Mouse (Mus musculus): ENCODE measurements around the gene Hnrnpd. TPM values are rescaled to one million over a fixed set of nuclear protein-coding genes. Genes with fewer than 3 reads are reported as not detected.

Gene Hnrnpd
- polyA plus RNA-seq, 1 experiment from 2014 or later, result 127 TPM

DNA sequence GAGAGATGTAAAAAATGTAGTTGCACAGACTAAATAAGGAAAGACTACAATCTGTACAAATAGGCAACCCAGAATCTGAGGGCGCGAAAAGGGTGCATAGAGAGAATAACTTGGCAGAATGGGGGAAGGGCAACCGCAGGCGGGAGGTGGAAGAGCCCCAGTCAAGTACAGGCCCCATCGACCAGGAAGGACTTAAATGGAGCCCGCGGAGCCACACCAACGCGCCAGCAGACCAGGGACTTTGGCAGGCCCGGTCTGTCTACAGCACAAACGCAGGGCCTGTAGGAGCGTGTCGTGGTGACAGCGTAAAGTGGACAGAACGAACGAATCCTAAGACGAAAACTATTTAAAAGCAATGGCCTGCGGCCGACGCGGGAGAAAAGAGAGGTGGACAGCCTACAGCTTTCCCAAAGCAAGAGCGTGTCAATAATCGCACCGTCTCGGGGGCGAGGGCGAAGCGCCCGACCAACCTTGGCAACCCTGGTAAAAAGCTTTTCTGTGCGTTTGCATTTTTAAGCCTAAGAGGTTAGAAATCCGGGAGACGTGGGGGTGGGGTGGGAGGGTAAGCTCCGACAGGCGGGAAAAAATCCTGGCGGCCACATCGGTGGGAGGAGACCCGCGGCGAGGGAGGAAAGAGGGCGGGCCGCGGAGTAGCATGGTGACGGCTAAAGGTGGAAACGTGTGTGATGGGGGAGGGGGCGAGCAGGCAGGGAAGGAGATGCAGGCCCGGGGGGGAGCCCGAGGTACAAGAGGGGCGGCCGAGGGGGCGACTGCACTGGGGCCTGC, 1.0 kb downstream of the Hnrnpd start:
- peak overlapping the region; percentile 100 for H3K27ac ChIP-seq (replicated peaks; ENCODE audit: low read depth, low read length)
- H3K36me3 ChIP-seq (ENCODE audit: control insufficient read depth, insufficient read depth, low read length), result peaks cover 11% of the 10 kb centered on the region; the same call in 1 of the 2 replicates
- H3K4me1 ChIP-seq (ENCODE audit: control insufficient read depth, insufficient read depth, low read length), result peaks cover 35% of the 10 kb centered on the region
- H3K4me2 ChIP-seq (ENCODE audit: low read depth, low read length), result peak overlapping the region; percentile 93
- H3K27me3 ChIP-seq (replicated peaks; ENCODE audit: control insufficient read depth, insufficient read depth, low read length), result no peaks in the 10 kb centered on the region
- H3K9me3 ChIP-seq (ENCODE audit: control insufficient read depth, low read length), result 0 out of 2 replicates have a peak, but pooled peaks cover 4% of the 10 kb centered on the region
- peak overlapping the region; percentile 99 for H3K9ac ChIP-seq (ENCODE audit: low read depth, low read length)
- ATAC-seq (ENCODE audit: low read depth), result peak; percentile 54
- DNase-seq (ENCODE audit: low spot score), result peak; percentile 93
- WGBS, result 1% methylated on average over 43 of the region's 50 CpGs
- peak overlapping the region; percentile 99 for H3K4me3 ChIP-seq (ENCODE audit: low read depth, low read length)

DNA sequence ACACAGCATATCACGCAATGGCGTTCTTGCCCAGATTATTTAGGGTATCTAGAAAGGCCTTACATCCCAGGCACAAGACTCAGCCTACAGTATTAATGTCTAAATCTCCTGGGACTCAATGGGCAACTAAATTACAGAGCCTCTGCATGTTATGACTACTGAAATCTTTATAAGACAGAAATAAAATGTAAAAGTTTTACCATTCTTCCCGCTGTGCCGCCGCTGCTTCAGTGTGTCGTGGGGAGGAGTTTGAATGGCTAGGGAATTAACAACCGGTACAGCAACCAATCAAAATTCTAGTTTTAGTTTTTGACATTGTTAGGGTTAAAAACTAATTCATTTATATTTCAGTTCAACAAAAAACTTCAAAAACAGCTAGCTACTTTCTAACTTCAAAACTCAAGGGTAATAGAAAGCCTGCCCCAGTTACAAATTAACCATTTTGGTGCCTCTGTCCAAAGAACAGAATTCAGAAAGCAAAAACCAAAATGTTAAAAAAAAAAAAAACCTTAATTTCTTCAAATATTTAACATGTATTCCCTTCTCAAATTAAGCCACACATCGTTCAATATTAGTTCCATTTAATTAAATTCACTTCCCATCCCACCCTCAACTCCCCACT, 2.3 kb downstream of the Hnrnpd start:
- no peaks in the 10 kb centered on the region for H3K27me3 ChIP-seq (replicated peaks; ENCODE audit: control insufficient read depth, insufficient read depth, low read length)
- DNase-seq (ENCODE audit: low spot score), result peak; percentile 26
- no peak overlapping the region for H3K27ac ChIP-seq (replicated peaks; ENCODE audit: low read depth, low read length)
- H3K4me1 ChIP-seq (ENCODE audit: control insufficient read depth, insufficient read depth, low read length), result peaks cover 36% of the 10 kb centered on the region
- peak overlapping the region; percentile 99 for H3K9ac ChIP-seq (ENCODE audit: low read depth, low read length)
- H3K36me3 ChIP-seq (ENCODE audit: control insufficient read depth, insufficient read depth, low read length), result peaks cover 17% of the 10 kb centered on the region; the same call in 1 of the 2 replicates
- ATAC-seq (ENCODE audit: low read depth), result no peak
- H3K9me3 ChIP-seq (ENCODE audit: control insufficient read depth, low read length), result 0 out of 2 replicates have a peak, but pooled peaks cover 4% of the 10 kb centered on the region
- WGBS, result 6% methylated on average over 8 of the region's 8 CpGs
- peak overlapping the region; percentile 99 for H3K4me3 ChIP-seq (ENCODE audit: low read depth, low read length)
- peak overlapping the region; percentile 93 for H3K4me2 ChIP-seq (ENCODE audit: low read depth, low read length)

DNA sequence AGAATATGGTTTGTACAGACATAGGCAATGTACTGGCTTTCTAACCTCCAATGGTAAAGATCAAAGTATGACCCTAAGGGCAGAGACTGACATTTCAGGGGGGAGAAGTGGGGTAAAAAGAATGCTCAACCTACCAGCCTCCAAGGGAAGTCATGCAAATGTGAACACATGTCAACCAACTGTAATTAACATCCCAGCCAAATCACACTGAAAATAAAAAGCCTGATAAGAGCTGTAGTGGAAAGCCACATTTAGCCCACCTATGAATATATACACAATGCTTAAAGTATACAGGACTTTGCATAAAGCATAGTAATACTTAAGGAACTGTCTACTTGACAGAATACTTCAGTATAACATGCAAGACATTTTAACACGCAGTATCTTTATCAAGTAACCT, 3.0 kb downstream of the Hnrnpd start:
- WGBS, result 54% methylated on average over 1 of the region's 1 CpGs
- DNase-seq (ENCODE audit: low spot score) (no peak), ATAC-seq (ENCODE audit: low read depth) (no peak)

GRCm38 (mm10) chr5:99975061-99975460, 3.7 kb downstream of the Hnrnpd start:
- WGBS, result 53% methylated on average over 4 of the region's 4 CpGs
- no peak overlapping the region for H3K27ac ChIP-seq (replicated peaks; ENCODE audit: low read depth, low read length)
- ATAC-seq (ENCODE audit: low read depth) (no peak), DNase-seq (ENCODE audit: low spot score) (no peak)
- no peaks in the 10 kb centered on the region for H3K27me3 ChIP-seq (replicated peaks; ENCODE audit: control insufficient read depth, insufficient read depth, low read length)
- H3K36me3 ChIP-seq (ENCODE audit: control insufficient read depth, insufficient read depth, low read length), result peaks cover 27% of the 10 kb centered on the region
- H3K4me3 ChIP-seq (ENCODE audit: low read depth, low read length), result peak overlapping the region; percentile 3; the same call in 1 of the 2 replicates
- H3K9ac ChIP-seq (ENCODE audit: low read depth, low read length), result 0 out of 2 replicates have a peak overlapping the region, but pooled peaks have one; percentile 6
- peak overlapping the region; percentile 93 for H3K4me2 ChIP-seq (ENCODE audit: low read depth, low read length)
- peaks cover 36% of the 10 kb centered on the region for H3K4me1 ChIP-seq (ENCODE audit: control insufficient read depth, insufficient read depth, low read length)
- H3K9me3 ChIP-seq (ENCODE audit: control insufficient read depth, low read length), result no peaks in the 10 kb centered on the region

More for the DNA sequence above, 3.0 kb downstream of the Hnrnpd start:
- Histone ChIP-seq H3K36me3 (ENCODE audit: control insufficient read depth, insufficient read depth, low read length) (peaks cover 20% of the 10 kb centered on the region), H3K4me1 (ENCODE audit: control insufficient read depth, insufficient read depth, low read length) (peaks cover 36% of the 10 kb centered on the region), H3K27me3 (replicated peaks; ENCODE audit: control insufficient read depth, insufficient read depth, low read length) (no peaks in the 10 kb centered on the region), H3K9me3 (ENCODE audit: control insufficient read depth, low read length) (0 out of 2 replicates have a peak, but pooled peaks cover 4% of the 10 kb centered on the region), H3K4me3 (ENCODE audit: low read depth, low read length) (peak overlapping the region; percentile 99), H3K4me2 (ENCODE audit: low read depth, low read length) (peak overlapping the region; percentile 93), H3K9ac (ENCODE audit: low read depth, low read length) (0 out of 2 replicates have a peak overlapping the region, but pooled peaks have one; percentile 17), H3K27ac (replicated peaks; ENCODE audit: low read depth, low read length) (no peak overlapping the region)

GRCm38 (mm10) chr5:99973941-99974340, 4.8 kb downstream of the Hnrnpd start:
- DNase-seq (ENCODE audit: low spot score) (peak; percentile 53), ATAC-seq (ENCODE audit: low read depth) (no peak)
- Histone ChIP-seq H3K36me3 (ENCODE audit: control insufficient read depth, insufficient read depth, low read length) (peaks cover 32% of the 10 kb centered on the region), H3K9ac (ENCODE audit: low read depth, low read length) (no peak overlapping the region), H3K27me3 (replicated peaks; ENCODE audit: control insufficient read depth, insufficient read depth, low read length) (no peaks in the 10 kb centered on the region), H3K27ac (replicated peaks; ENCODE audit: low read depth, low read length) (0 out of 2 replicates have a peak overlapping the region, but pooled peaks have one; percentile 21), H3K4me2 (ENCODE audit: low read depth, low read length) (peak overlapping the region; percentile 93), H3K9me3 (ENCODE audit: control insufficient read depth, low read length) (no peaks in the 10 kb centered on the region), H3K4me1 (ENCODE audit: control insufficient read depth, insufficient read depth, low read length) (peaks cover 32% of the 10 kb centered on the region), H3K4me3 (ENCODE audit: low read depth, low read length) (no peak overlapping the region)
- WGBS, result 18% methylated on average over 2 of the region's 2 CpGs

DNA sequence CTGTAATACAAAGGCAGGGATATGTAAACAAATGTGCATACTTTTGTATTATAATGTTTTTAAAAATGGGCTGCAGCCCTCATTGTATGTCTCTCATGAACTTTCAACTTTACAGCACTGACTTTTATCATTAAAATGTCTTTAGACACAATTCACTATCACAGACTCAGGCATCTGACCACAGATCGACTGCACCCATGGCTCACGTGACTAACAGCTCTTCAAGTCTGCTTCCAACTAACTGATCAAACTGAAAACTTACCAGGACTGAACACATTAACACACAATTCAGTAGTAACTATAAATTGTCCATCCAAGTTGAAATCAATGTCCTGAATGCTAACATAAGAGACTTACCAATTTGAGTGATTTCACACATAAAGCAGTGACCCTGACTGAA, 18.8 kb downstream of the Hnrnpd start:
- no peak for DNase-seq (ENCODE audit: low spot score)
- ATAC-seq (ENCODE audit: low read depth), result no peak
- Histone ChIP-seq H3K4me2 (ENCODE audit: low read depth, low read length) (no peak overlapping the region), H3K9me3 (ENCODE audit: control insufficient read depth, low read length) (no peaks in the 10 kb centered on the region), H3K36me3 (ENCODE audit: control insufficient read depth, insufficient read depth, low read length) (peaks cover 59% of the 10 kb centered on the region), H3K4me3 (ENCODE audit: low read depth, low read length) (no peak overlapping the region), H3K27me3 (replicated peaks; ENCODE audit: control insufficient read depth, insufficient read depth, low read length) (no peaks in the 10 kb centered on the region), H3K27ac (replicated peaks; ENCODE audit: low read depth, low read length) (no peak overlapping the region), H3K9ac (ENCODE audit: low read depth, low read length) (no peak overlapping the region), H3K4me1 (ENCODE audit: control insufficient read depth, insufficient read depth, low read length) (no peaks in the 10 kb centered on the region)
- 89% methylated on average over 2 of the region's 2 CpGs for WGBS

- H3K4me3 ChIP-seq (ENCODE audit: low read depth, low read length), result no peak overlapping the region
- peaks cover 54% of the 10 kb centered on the region for H3K36me3 ChIP-seq (ENCODE audit: control insufficient read depth, insufficient read depth, low read length)
- H3K9me3 ChIP-seq (ENCODE audit: control insufficient read depth, low read length), result no peaks in the 10 kb centered on the region
- no peak overlapping the region for H3K4me2 ChIP-seq (ENCODE audit: low read depth, low read length)
- H3K4me1 ChIP-seq (ENCODE audit: control insufficient read depth, insufficient read depth, low read length), result no peaks in the 10 kb centered on the region
- DNase-seq (ENCODE audit: low spot score) (no peak), ATAC-seq (ENCODE audit: low read depth) (no peak)
- H3K27ac ChIP-seq (replicated peaks; ENCODE audit: low read depth, low read length), result no peak overlapping the region
- WGBS, result 81% methylated on average over 2 of the region's 2 CpGs
- no peaks in the 10 kb centered on the region for H3K27me3 ChIP-seq (replicated peaks; ENCODE audit: control insufficient read depth, insufficient read depth, low read length)
- H3K9ac ChIP-seq (ENCODE audit: low read depth, low read length), result no peak overlapping the region
Measured at GRCm38 (mm10) chr5:99959236-99959936, 19.4 kb downstream of the Hnrnpd start.

- Histone ChIP-seq H3K36me3 (ENCODE audit: control insufficient read depth, insufficient read depth, low read length) (peaks cover 47% of the 10 kb centered on the region), H3K4me2 (ENCODE audit: low read depth, low read length) (no peak overlapping the region), H3K9me3 (ENCODE audit: control insufficient read depth, low read length) (no peaks in the 10 kb centered on the region), H3K27me3 (replicated peaks; ENCODE audit: control insufficient read depth, insufficient read depth, low read length) (no peaks in the 10 kb centered on the region), H3K27ac (replicated peaks; ENCODE audit: low read depth, low read length) (no peak overlapping the region), H3K4me3 (ENCODE audit: low read depth, low read length) (no peak overlapping the region), H3K4me1 (ENCODE audit: control insufficient read depth, insufficient read depth, low read length) (no peaks in the 10 kb centered on the region), H3K9ac (ENCODE audit: low read depth, low read length) (no peak overlapping the region)
- ATAC-seq (ENCODE audit: low read depth), result no peak
- WGBS, result 81% methylated on average over 1 of the region's 1 CpGs
- DNase-seq (ENCODE audit: low spot score), result no peak
Measured at GRCm38 (mm10) chr5:99958666-99959065, 20.1 kb downstream of the Hnrnpd start.
